Mouse (Mus musculus): ENCODE data around the gene Acox3.

The Acox3 gene

GRCm38 (mm10) chr5:35652872-35653271, 70.0 kb downstream of the Acox3 start:
- DNase-seq (ENCODE audit: low spot score), result no peak

- DNase-seq (ENCODE audit: low spot score), result no peak
Observed at GRCm38 (mm10) chr5:35653743-35654395, 71.0 kb downstream of the Acox3 start.

GRCm38 (mm10) chr5:35655753-35656485, 73.1 kb downstream of the Acox3 start:
- DNase-seq (ENCODE audit: low spot score), result no peak

GRCm38 (mm10) chr5:35659503-35659902, 76.7 kb downstream of the Acox3 start:
- DNase-seq (ENCODE audit: low spot score), result no peak

GRCm38 (mm10) chr5:35661210-35661609, 78.4 kb downstream of the Acox3 start:
- DNase-seq (ENCODE audit: low spot score), result no peak

GRCm38 (mm10) chr5:35662021-35662545, 79.2 kb downstream of the Acox3 start:
- DNase-seq (ENCODE audit: low spot score), result no peak

All from yolk sac, embryonic 10.5 days (tissue).